Mouse (Mus musculus) cerebellum, postnatal 10 days (tissue): Measurements from ENCODE around the gene Ppp1r21.

ENCODE experiments used
- DNase-seq, 2 experiments: peaks; one replicate each; pipeline ENCODE4 v3.0.0; 2021; ENCODE audit warnings: mixed read lengths in 2 of 2

Gene Ppp1r21

GRCm38 (mm10) chr17:88614733-88615132 lies 84.8 kb downstream of the Ppp1r21 start:
- no peak for DNase-seq

GRCm38 (mm10) chr17:88615492-88616155 lies 85.7 kb downstream of the Ppp1r21 start:
- DNase-seq, result no peak

GRCm38 (mm10) chr17:88620935-88621334 lies 91.0 kb downstream of the Ppp1r21 start:
- DNase-seq, result no peak

- DNase-seq, result no peak
Observed at GRCm38 (mm10) chr17:88621374-88621773, 91.5 kb downstream of the Ppp1r21 start.

- DNase-seq, result no peak
Observed at GRCm38 (mm10) chr17:88622711-88623110, 92.8 kb downstream of the Ppp1r21 start.

DNA sequence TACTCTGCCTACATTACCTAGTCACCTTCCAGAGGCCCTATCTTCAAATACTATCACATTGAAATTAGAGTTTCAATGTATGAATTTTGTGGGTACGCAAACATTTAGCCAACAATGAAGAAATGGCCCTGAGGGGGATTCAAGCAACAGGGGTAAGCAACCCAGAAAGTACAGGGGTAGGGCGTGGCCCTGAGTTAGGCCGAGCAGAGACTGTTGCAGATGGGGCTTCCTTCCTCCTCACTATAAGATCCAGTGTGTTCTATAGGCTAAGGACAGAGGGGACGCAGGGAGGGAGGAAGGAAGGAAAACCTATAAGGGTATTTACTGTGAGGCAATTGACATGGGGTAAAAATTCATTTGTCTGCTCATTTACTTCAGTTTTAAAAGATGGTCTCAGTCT lies 94.5 kb downstream of the Ppp1r21 start:
- DNase-seq, result no peak

GRCm38 (mm10) chr17:88625350-88625749 lies 95.4 kb downstream of the Ppp1r21 start:
- DNase-seq, result no peak

DNA sequence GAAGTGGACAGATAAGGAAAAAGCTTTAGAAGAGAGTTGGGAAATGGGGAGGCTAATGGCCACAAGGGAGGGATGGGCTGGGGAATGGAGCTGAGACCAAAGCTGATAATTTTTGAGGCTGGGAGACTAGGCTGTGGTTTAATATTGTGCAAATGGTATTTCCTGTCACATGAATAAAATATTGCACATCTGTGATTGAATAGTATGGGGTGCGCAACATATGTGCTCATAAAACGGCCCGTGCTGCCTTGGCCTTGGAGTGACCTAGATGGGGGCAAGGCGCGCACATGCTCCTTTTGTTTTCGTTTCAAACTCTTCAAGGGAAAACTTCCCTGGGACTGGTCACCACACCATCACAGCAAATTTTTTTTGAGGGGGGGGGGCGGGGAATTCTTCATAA lies 96.0 kb downstream of the Ppp1r21 start:
- DNase-seq, result no peak

DNA sequence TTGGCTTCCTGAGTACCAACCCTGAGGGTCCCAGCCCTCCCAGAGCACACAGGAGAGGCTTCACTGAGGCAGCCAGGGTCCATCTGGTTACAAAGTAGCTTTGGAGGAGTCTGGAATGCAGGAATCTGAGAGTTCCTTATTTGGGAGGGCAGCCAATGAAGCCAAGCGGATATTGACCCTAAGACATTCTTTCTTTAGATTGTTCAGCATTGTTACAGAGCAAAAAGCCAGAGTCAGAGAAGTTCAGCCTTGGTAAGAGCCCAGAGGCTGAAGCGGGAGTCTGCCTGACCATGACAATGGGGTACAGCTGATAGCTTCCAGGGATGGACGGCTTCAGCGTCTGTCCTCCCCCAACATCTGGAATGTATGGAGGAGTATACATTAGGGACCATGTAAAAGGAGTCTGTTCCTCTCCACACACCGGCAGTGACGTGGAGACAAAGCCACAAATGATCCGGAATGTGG lies 96.5 kb downstream of the Ppp1r21 start:
- no peak for DNase-seq

- DNase-seq, result no peak
Observed at GRCm38 (mm10) chr17:88627150-88627549, 97.2 kb downstream of the Ppp1r21 start.

DNA sequence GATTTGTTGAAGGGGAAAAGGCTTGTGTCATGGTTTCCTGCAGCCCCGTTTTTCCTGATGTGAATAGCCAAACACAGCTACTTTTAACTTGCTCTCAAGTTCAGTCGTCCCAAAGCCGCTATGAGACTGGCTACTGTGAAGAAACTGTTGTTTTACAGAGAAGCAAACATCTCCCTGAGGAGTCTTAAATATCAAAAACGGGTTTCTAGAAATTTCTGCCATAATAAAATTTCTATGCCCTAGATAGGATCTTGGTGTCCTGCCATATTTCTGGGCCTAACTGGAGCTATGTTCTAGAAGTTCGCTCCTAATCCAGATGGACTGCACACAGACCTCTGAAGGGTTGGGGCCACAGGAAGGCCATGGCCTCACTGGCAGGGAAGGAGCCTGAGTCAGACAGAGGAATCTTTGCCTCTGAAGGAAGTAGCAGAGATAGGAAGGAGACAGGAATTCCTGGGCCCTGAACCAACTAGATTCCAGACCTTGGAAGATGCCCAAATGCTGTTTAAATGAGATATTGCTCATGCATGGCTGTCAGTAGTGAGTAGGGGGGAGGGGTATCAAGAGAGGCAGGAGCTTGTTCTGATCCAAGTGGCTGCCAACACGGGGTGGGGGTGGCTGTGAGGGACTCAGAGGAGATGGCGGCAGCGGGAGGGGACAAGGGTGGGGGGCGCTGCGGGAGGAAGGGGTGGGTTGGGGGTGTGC lies 98.9 kb downstream of the Ppp1r21 start:
- peak; percentile 73 to 78 for DNase-seq

DNA sequence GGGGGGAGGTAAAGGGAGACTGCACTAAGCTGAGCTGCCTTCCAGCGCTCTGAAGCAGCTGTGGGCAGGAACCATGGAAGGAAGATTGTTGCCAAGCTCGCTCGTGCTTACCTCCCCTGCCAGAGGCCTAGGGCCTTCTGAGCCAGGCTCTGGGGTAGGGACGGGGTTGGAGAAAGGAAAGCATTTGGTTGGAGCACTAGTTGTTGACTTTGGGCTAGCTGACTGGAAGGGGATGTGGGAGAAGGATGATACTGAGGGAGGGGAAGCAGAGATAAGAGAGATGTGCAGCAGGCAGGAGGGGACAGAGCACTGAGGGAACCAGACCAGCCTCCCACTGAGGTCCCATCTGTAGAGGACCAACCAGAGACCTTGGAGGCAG lies 99.5 kb downstream of the Ppp1r21 start:
- DNase-seq, result no peak

DNA sequence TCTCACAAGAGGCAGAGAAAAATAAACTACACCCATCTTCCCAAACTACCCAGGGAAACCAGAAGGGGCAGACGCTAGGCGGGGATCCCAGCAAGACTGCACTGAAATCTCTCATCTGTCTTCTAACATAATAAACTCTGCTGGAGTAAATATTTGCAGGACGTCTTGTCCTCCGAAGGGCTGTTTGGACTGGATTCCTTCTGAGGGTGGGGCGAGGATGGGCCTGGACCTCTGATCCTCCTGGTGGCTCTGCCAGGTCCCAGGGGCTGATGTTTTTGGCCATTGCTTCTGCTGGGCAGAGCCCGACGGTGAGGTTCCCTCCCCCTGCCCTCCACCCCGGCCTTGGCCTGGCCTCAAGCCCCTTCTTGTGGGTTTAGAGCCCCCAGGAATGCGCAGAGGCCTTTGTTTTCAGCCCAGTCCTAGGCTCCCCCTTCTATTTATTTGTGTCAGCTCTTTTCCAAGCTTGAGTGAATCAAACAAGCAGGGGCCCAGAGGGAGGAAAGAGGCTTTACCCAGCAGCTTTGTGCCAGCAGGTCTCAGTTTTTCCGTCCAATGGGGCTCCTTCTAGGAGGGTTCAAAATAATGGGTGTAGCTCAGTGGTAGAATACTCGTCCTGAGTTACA lies 100.1 kb downstream of the Ppp1r21 start:
- peak; percentile 32 to 41 for DNase-seq

DNA sequence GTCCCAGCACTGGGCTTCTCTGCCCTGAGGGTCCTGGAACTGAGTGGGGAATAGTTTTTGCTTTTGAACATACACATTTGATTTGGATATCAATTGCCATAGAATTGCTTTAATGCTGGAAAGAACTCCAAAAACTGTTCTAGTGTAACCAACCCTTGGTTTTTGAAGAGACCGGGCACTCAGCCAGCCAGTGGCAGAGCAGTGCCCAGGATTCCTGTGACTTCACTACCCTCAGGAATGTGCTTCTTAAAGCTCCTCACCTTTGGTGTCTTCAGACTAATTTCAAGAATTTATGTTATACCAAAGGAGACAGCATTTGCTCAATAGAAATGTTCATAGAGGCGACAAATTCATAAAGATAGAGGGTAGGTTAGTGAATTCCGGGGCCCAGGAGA lies 100.6 kb downstream of the Ppp1r21 start:
- DNase-seq, result peak; percentile 54 to 57

DNA sequence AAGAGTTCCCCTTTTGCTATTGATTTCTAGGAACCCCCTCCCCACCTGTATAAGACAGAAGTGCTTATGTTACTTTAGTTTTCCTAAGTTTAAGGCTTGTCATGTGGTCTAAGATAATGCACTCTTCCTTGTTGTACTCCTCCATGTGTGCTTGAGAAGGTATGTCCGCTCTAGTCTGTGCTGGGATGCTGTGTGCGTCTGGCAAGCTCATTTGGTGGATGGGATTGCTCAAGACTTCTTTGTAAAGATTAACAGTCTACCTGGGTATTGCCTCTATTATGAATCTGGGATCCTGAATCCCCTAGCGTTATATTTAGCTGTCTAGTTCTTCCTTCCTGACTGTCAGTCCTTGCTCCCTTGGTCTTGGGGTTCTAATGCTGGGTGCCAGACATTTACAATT lies 102.7 kb downstream of the Ppp1r21 start:
- DNase-seq, result no peak

DNA sequence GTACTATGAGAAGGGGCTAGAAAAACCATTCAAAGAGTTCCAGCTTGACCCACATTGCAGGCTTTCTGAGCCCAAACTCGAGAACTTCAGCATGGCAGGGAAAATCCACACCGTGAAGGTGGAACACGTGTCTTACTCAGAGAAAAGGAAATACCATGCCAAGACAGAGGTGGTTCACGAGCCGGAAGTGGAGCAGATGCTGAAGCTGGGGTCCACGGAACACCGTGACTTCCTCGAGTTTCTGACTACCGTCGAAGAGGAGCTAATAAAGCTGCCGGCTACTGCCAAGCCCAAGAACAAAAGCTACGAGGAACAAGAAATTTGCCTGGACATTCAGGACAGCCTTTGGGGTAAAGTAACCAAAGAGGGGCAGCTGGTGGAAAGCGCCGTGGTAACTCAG lies 106.2 kb downstream of the Ppp1r21 start:
- DNase-seq, result no peak

DNA sequence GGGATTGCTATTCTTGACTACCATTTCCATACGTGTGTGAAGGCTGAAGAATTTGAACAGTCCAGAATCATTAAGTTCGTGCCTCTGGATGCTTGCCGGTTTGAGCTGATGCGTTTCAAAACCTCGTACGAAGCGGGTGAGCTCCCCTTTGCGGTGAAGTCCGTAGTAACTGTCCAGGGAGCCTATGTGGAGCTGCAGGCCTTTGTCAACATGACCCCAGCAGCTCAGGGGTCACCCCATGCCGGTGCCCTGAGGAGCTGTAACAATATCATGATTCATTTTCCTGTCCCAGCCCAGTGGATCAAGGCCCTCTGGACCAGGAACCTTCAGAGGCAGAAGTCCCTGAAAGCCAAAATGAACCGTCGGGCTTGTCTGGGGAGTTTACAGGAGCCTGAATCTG lies 106.7 kb downstream of the Ppp1r21 start:
- DNase-seq, result peak; percentile 22 to 33
